Mouse (Mus musculus): ENCODE measurements around the gene Hist1h1c. TPM values are rescaled to one million over a fixed set of nuclear protein-coding genes. Genes with fewer than 3 reads are reported as not detected.

The Hist1h1c gene
- polyA plus RNA-seq (2014; fragmentation: Nextera tagmentation; extraction: Ambion mirVana) = 14.9 and 16.7 TPM in 2 replicates

DNA sequence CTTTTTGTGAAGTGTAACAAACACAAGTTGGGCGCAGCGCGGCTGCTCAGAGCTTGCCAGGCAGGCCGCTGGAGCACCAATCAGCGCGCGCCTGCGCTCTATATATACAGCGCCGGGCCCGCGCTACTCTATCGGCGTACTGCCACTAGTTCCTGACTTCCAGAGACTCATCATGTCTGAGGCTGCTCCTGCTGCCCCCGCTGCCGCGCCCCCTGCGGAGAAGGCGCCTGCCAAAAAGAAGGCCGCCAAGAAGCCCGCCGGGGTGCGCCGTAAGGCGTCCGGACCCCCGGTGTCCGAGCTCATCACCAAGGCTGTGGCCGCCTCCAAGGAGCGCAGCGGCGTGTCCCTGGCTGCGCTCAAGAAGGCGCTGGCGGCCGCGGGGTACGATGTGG is at the start of gene Hist1h1c:
Gene Hist1h1c, plus strand, starts transcription at position 132 of the 392 bp plus-strand sequence.
- no peaks in the 10 kb centered on the region for H3K27me3 ChIP-seq (ENCODE audit: control insufficient read depth, insufficient read depth, low read length)

DNA sequence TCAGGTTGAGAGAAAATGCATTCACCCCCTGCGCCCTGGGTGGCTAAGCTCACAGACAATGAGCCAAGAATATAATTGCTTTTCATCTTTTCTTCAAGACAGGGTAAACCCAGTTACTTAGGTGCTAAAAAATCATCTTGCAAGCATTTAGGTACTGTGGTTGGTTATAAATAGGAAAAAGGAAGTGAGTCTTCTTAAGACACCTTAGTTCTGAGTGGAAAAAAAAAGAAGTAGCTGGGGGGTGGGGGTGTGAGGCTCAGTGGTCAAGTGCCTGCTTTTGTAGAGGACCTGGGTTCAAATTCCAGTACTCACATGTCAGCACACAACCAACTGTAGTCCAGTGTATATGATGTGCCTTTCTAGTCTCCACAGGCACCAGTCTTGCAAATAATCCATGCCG is 49.7 kb upstream of the Hist1h1c start:
- WGBS = 97% methylated on average over 2 of the region's 2 CpGs
- H3K9ac ChIP-seq (ENCODE audit: low read depth, low read length) = no peak overlapping the region
- no peak overlapping the region for H3K4me3 ChIP-seq (ENCODE audit: low read depth, low read length)
- no peaks in the 10 kb centered on the region for H3K4me1 ChIP-seq (replicated peaks; ENCODE audit: control insufficient read depth, insufficient read depth, low read length)
- no peaks in the 10 kb centered on the region for H3K36me3 ChIP-seq (ENCODE audit: control insufficient read depth, insufficient read depth, low read length)
- H3K9me3 ChIP-seq (ENCODE audit: control insufficient read depth, low read length) = no peaks in the 10 kb centered on the region
- no peaks in the 10 kb centered on the region for H3K27me3 ChIP-seq (ENCODE audit: control insufficient read depth, insufficient read depth, low read length)
- ATAC-seq (ENCODE audit: low FRiP score) (no peak), DNase-seq (ENCODE audit: low spot score) (no peak)
- no peak overlapping the region for H3K27ac ChIP-seq (ENCODE audit: low read depth, low read length)
- H3K4me2 ChIP-seq (replicated peaks; ENCODE audit: low read depth, low read length) = no peak overlapping the region

More for the DNA sequence above, at the start of gene Hist1h1c:
- no peaks in the 10 kb centered on the region for H3K36me3 ChIP-seq (ENCODE audit: control insufficient read depth, insufficient read depth, low read length)
- H3K4me3 ChIP-seq (ENCODE audit: low read depth, low read length) = peak within 1 kb of the TSS; percentile 57
- H3K9ac ChIP-seq (ENCODE audit: low read depth, low read length) = peak within 1 kb of the TSS; percentile 75
- no peaks in the 10 kb centered on the region for H3K9me3 ChIP-seq (ENCODE audit: control insufficient read depth, low read length)
- under 1% methylated on average over 27 of the region's 38 CpGs for WGBS
- DNase-seq (ENCODE audit: low spot score) (peak; percentile 93), ATAC-seq (ENCODE audit: low FRiP score) (peak; percentile 95)
- H3K4me2 ChIP-seq (replicated peaks; ENCODE audit: low read depth, low read length) = peak within 1 kb of the TSS; percentile 96
- peak within 1 kb of the TSS; percentile 96 for H3K27ac ChIP-seq (ENCODE audit: low read depth, low read length)
- H3K4me1 ChIP-seq (replicated peaks; ENCODE audit: control insufficient read depth, insufficient read depth, low read length) = 0 out of 2 replicates have a peak, but pooled peaks cover 3% of the 10 kb centered on the region

DNA sequence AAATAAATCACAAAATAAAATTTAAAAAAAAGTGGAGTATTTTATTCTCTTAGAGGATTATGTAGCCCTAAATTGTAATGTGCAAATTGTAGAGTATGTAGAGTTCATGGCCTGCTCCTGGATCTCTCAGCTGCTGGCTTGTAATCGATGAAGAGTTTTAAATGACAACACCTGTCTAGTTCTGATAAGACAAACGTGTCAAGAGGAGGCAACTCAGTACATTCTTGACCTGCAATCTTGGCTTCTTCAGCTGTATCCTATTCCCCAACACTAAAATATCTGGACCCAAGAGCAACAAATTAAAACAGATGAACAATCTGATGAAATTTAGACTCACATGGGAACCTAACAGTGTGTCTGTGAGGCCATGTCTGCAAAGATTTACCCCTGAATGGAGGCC is 49.1 kb upstream of the Hist1h1c start:
- Histone ChIP-seq H3K4me3 (ENCODE audit: low read depth, low read length) (no peak overlapping the region), H3K9ac (ENCODE audit: low read depth, low read length) (no peak overlapping the region)
- WGBS = 85% methylated on average over 2 of the region's 2 CpGs

DNA sequence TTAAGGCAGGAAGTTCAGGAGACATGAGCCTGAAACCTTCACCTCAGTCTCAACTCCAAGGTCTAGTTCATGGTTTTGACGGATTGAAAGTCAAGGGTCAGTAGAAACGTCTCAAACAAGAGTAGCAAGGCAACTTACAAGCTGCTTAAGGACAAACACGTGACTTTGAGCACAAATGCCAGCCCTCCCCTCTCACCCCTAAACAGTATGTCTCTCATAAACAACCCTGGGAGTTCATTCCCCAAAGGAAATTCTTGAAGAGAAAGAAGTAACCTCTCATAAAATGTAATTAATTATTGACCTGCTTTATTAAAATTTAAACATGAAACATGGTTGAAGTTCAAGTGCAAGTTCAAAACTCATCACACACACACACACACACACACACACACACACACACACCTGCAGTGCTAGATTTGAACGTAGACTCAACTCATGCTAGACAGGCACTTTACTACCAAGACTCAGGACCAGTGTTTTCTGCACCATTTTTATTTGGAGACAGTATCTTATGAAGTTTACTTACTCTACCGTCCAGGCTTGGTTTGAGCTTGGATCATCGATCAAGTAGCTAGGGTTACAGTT is 44.7 kb upstream of the Hist1h1c start:
- Histone ChIP-seq H3K9me3 (ENCODE audit: control insufficient read depth, low read length) (no peaks in the 10 kb centered on the region), H3K36me3 (ENCODE audit: control insufficient read depth, insufficient read depth, low read length) (no peaks in the 10 kb centered on the region), H3K4me1 (replicated peaks; ENCODE audit: control insufficient read depth, insufficient read depth, low read length) (no peaks in the 10 kb centered on the region), H3K27me3 (ENCODE audit: control insufficient read depth, insufficient read depth, low read length) (no peaks in the 10 kb centered on the region), H3K4me2 (replicated peaks; ENCODE audit: low read depth, low read length) (no peak overlapping the region), H3K4me3 (ENCODE audit: low read depth, low read length) (no peak overlapping the region), H3K9ac (ENCODE audit: low read depth, low read length) (no peak overlapping the region), H3K27ac (ENCODE audit: low read depth, low read length) (no peak overlapping the region)
- WGBS = 88% methylated on average over 6 of the region's 6 CpGs
- ATAC-seq (ENCODE audit: low FRiP score) (no peak), DNase-seq (ENCODE audit: low spot score) (no peak)

More for the DNA sequence above, 49.1 kb upstream of the Hist1h1c start:
- Histone ChIP-seq H3K4me1 (replicated peaks; ENCODE audit: control insufficient read depth, insufficient read depth, low read length) (no peaks in the 10 kb centered on the region), H3K27ac (ENCODE audit: low read depth, low read length) (no peak overlapping the region), H3K4me2 (replicated peaks; ENCODE audit: low read depth, low read length) (no peak overlapping the region), H3K9me3 (ENCODE audit: control insufficient read depth, low read length) (no peaks in the 10 kb centered on the region), H3K27me3 (ENCODE audit: control insufficient read depth, insufficient read depth, low read length) (no peaks in the 10 kb centered on the region), H3K36me3 (ENCODE audit: control insufficient read depth, insufficient read depth, low read length) (no peaks in the 10 kb centered on the region)
- DNase-seq (ENCODE audit: low spot score) (no peak), ATAC-seq (ENCODE audit: low FRiP score) (no peak)

DNA sequence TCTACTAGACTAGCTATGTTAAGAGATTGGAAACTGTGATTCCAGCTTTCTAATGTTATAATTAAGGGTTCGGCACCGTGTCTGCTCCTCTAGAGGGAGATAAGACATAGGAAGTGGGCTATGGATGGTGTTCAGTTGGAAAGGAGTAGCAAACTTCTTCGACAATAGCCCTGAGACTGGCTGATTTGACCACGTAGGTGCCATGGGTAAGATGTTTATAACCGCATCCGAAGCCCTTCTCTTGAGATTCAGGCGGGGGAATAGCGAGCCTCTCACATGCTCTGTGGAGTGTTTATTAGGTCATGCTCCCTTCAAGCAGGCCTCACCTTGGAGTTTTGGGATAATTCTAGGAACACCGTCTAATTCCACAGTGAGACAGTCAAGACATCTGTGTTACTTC is 43.7 kb upstream of the Hist1h1c start:
- DNase-seq (ENCODE audit: low spot score) = no peak
- WGBS = 96% methylated on average over 9 of the region's 9 CpGs

DNA sequence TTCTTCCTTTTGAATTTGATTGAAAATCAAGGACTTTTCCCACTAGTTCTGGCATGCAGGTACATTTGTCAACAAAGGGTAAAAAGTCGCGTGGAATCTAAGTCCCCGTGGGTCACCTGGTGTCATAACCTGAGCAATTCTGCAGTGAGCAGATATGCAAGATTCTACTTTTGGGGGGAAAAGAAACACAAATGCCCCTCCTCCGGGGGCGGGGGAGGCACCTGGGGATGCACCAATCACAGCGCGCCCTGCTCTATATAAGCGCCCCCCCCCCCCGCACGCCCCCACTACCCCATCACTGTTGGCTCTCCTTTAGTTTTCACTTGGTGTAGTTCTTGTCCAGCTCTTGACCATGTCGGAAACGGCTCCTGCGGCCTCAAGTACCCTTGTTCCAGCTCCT is 43.1 kb upstream of the Hist1h1c start, which contains the start of gene Hist1h1t:
Gene Hist1h1t, plus strand, starts transcription at position 301 of the 400 bp plus-strand sequence.
- Histone ChIP-seq H3K27me3 (ENCODE audit: control insufficient read depth, insufficient read depth, low read length) (no peaks in the 10 kb centered on the region), H3K4me3 (ENCODE audit: low read depth, low read length) (no peak within 1 kb of the TSS), H3K9me3 (ENCODE audit: control insufficient read depth, low read length) (no peaks in the 10 kb centered on the region), H3K36me3 (ENCODE audit: control insufficient read depth, insufficient read depth, low read length) (no peaks in the 10 kb centered on the region), H3K9ac (ENCODE audit: low read depth, low read length) (no peak within 1 kb of the TSS), H3K4me2 (replicated peaks; ENCODE audit: low read depth, low read length) (no peak within 1 kb of the TSS), H3K4me1 (replicated peaks; ENCODE audit: control insufficient read depth, insufficient read depth, low read length) (no peaks in the 10 kb centered on the region), H3K27ac (ENCODE audit: low read depth, low read length) (no peak within 1 kb of the TSS)
- ATAC-seq (ENCODE audit: low FRiP score) (no peak), DNase-seq (ENCODE audit: low spot score) (no peak)
- 48% methylated on average over 13 of the region's 13 CpGs for WGBS

More for the DNA sequence above, 43.7 kb upstream of the Hist1h1c start:
- Histone ChIP-seq H3K4me2 (replicated peaks; ENCODE audit: low read depth, low read length) (no peak overlapping the region), H3K9ac (ENCODE audit: low read depth, low read length) (no peak overlapping the region), H3K4me1 (replicated peaks; ENCODE audit: control insufficient read depth, insufficient read depth, low read length) (no peaks in the 10 kb centered on the region), H3K27me3 (ENCODE audit: control insufficient read depth, insufficient read depth, low read length) (no peaks in the 10 kb centered on the region), H3K9me3 (ENCODE audit: control insufficient read depth, low read length) (no peaks in the 10 kb centered on the region), H3K4me3 (ENCODE audit: low read depth, low read length) (no peak overlapping the region), H3K27ac (ENCODE audit: low read depth, low read length) (no peak overlapping the region), H3K36me3 (ENCODE audit: control insufficient read depth, insufficient read depth, low read length) (no peaks in the 10 kb centered on the region)
- ATAC-seq (ENCODE audit: low FRiP score) = no peak

DNA sequence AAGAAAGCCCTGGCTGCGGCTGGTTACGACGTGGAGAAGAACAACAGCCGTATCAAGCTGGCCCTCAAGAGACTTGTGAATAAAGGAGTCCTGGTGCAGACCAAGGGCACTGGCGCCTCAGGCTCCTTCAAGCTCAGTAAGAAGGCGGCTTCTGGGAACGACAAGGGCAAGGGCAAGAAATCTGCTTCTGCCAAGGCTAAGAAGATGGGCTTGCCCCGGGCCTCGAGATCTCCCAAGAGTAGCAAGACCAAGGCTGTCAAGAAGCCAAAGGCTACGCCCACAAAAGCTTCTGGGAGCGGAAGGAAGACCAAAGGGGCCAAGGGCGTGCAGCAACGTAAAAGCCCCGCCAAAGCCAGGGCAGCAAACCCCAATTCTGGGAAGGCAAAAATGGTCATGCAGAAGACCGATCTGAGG is 42.5 kb upstream of the Hist1h1c start:
- Histone ChIP-seq H3K36me3 (ENCODE audit: control insufficient read depth, insufficient read depth, low read length) (no peaks in the 10 kb centered on the region), H3K9ac (ENCODE audit: low read depth, low read length) (no peak overlapping the region), H3K4me3 (ENCODE audit: low read depth, low read length) (no peak overlapping the region), H3K4me1 (replicated peaks; ENCODE audit: control insufficient read depth, insufficient read depth, low read length) (no peaks in the 10 kb centered on the region), H3K27me3 (ENCODE audit: control insufficient read depth, insufficient read depth, low read length) (no peaks in the 10 kb centered on the region), H3K4me2 (replicated peaks; ENCODE audit: low read depth, low read length) (no peak overlapping the region), H3K27ac (ENCODE audit: low read depth, low read length) (no peak overlapping the region), H3K9me3 (ENCODE audit: control insufficient read depth, low read length) (no peaks in the 10 kb centered on the region)
- whole genome bisulfite sequencing = 63% methylated on average over 13 of the region's 15 CpGs
- no peak for DNase-seq (ENCODE audit: low spot score)
- no peak for ATAC-seq (ENCODE audit: low FRiP score)

DNA sequence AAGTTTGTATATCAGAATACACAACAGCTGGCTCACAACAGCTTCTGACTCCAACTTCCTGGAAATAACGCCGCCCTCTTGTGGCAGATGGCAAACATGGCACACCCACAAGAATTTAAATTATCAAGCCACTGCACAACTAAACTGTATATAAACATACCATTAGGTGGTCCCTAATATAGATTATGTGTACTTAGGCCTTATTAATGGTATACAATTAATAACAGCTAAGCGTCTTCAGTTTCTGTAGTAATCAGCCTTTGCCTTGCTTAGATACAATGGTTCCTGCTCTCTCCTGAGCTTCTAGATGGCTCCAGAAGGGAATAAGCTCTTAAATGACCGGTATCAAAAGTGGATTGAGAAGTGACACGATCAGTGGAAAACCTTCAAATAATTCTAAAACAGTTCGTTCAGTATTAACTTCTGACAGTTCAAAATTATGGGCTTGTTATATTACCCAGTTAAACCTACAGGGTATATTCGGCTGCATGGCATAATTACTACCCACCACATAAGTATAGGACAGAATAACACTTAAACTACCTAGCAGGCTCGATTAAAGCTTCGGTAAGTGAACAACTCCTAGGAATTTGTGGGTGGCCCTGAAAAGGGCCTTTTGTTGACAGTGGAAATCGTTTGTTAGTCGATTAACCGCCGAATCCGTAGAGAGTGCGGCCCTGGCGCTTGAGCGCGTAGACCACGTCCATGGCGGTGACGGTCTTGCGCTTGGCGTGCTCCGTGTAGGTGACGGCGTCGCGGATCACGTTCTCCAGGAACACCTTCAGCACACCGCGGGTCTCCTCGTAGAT is 40.9 kb upstream of the Hist1h1c start:
- peak overlapping the region; percentile 56 for H3K9ac ChIP-seq (ENCODE audit: low read depth, low read length)
- peak; percentile 82 for DNase-seq (ENCODE audit: low spot score)
- peak overlapping the region; percentile 49 for H3K4me2 ChIP-seq (replicated peaks; ENCODE audit: low read depth, low read length)
- H3K4me1 ChIP-seq (replicated peaks; ENCODE audit: control insufficient read depth, insufficient read depth, low read length) = no peaks in the 10 kb centered on the region
- WGBS = 1% methylated on average over 21 of the region's 32 CpGs
- H3K4me3 ChIP-seq (ENCODE audit: low read depth, low read length) = peak overlapping the region; percentile 42
- H3K9me3 ChIP-seq (ENCODE audit: control insufficient read depth, low read length) = no peaks in the 10 kb centered on the region
- peak; percentile 87 for ATAC-seq (ENCODE audit: low FRiP score)
- H3K36me3 ChIP-seq (ENCODE audit: control insufficient read depth, insufficient read depth, low read length) = no peaks in the 10 kb centered on the region
- H3K27me3 ChIP-seq (ENCODE audit: control insufficient read depth, insufficient read depth, low read length) = no peaks in the 10 kb centered on the region
- H3K27ac ChIP-seq (ENCODE audit: low read depth, low read length) = peak overlapping the region; percentile 71
